Comparison of ENCODE assay signal across 8 mouse cellular contexts in genomic region chr13:113617338-113617890, GRCm38 (mm10). TPM values are rescaled to one million over a fixed set of nuclear protein-coding genes. Genes with fewer than 3 reads are reported as not detected.
DNase-seq lines count a peak whose midpoint lies in the region; ATAC-seq and TF ChIP-seq lines count a peak whose summit lies in the region.

No protein-coding gene starts in this region.

- peak overlapping the region; percentile 92 for H3K4me3 ChIP-seq in heart, adult 2 months
- peak overlapping the region; percentile 74 for H3K4me3 ChIP-seq in ES-Bruce4 (ENCODE audit: low read depth, low read length)
- peak overlapping the region; percentile 71 for H3K4me3 ChIP-seq in embryonic facial prominence, embryonic 13.5 days
- peak overlapping the region; percentile 80 for H3K4me3 ChIP-seq in midbrain, embryonic 11.5 days (ENCODE audit: low read depth, low read length)

- TF ChIP-seq EP300 in heart, adult 2 months (IDR thresholded peaks at IDR 0.05; ENCODE audit: insufficient read depth, low read depth, low read length) = no peak
- TF ChIP-seq EP300 in ES-Bruce4 (IDR thresholded peaks at IDR 0.05; ENCODE audit: insufficient read depth, low read depth, low read length) = no peak

- H3K4me1 ChIP-seq in heart, adult 2 months (ENCODE audit: control insufficient read depth, insufficient read depth, low read length) = peaks cover 18% of the 10 kb centered on the region
- H3K4me1 ChIP-seq in ES-Bruce4 (ENCODE audit: control insufficient read depth, insufficient read depth, low read length) = peaks cover 2% of the 10 kb centered on the region
- peaks cover 59% of the 10 kb centered on the region for H3K4me1 ChIP-seq in embryonic facial prominence, embryonic 13.5 days
- H3K4me1 ChIP-seq in midbrain, embryonic 11.5 days (ENCODE audit: control insufficient read depth, insufficient read depth, low read length) = peaks cover 51% of the 10 kb centered on the region

- H3K27ac ChIP-seq in heart, adult 2 months = peak overlapping the region; percentile 95
- no peak overlapping the region for H3K27ac ChIP-seq in ES-Bruce4 (ENCODE audit: insufficient read depth, low read length)
- H3K27ac ChIP-seq in embryonic facial prominence, embryonic 13.5 days = peak overlapping the region; percentile 93
- no peak overlapping the region for H3K27ac ChIP-seq in midbrain, embryonic 11.5 days (ENCODE audit: low read depth, low read length)

- H3K9me3 ChIP-seq in ES-Bruce4 (replicated peaks; ENCODE audit: control insufficient read depth, insufficient read depth, low read length, poor library complexity, severe bottlenecking) = no peaks in the 10 kb centered on the region
- no peaks in the 10 kb centered on the region for H3K9me3 ChIP-seq in embryonic facial prominence, embryonic 13.5 days
- no peaks in the 10 kb centered on the region for H3K9me3 ChIP-seq in midbrain, embryonic 11.5 days (ENCODE audit: control insufficient read depth, low read length)

- peak overlapping the region; percentile 94 for H3K9ac ChIP-seq in heart, adult 2 months (ENCODE audit: low read depth, low read length)
- peak overlapping the region; percentile 86 for H3K9ac ChIP-seq in ES-Bruce4 (ENCODE audit: low read depth, poor library complexity, severe bottlenecking)
- peak overlapping the region; percentile 95 for H3K9ac ChIP-seq in embryonic facial prominence, embryonic 13.5 days
- H3K9ac ChIP-seq in midbrain, embryonic 11.5 days (ENCODE audit: low read length) = peak overlapping the region; percentile 86

- WGBS in heart, adult 2 months = 7% methylated on average over 49 of the region's 49 CpGs
- WGBS in embryonic facial prominence, embryonic 13.5 days = 9% methylated on average over 49 of the region's 49 CpGs
- WGBS in midbrain, embryonic 11.5 days = 15% methylated on average over 49 of the region's 49 CpGs

- no peak for ATAC-seq in embryonic facial prominence, embryonic 13.5 days (ENCODE audit: insufficient number of reproducible peaks, insufficient read depth, low FRiP score, low TSS enrichment, low read depth)
- ATAC-seq in midbrain, embryonic 11.5 days (ENCODE audit: low FRiP score) = peak; percentile 10; the same call in 1 of the 2 replicates

- intact Hi-C loops in heart, adult 2 months (cut with DNase I) = loop anchor here (5.0 to 10.0 kb wide), 6 partner anchors 35 to 573 kb away; partner anchors contain the start of gene Gpx8
- intact Hi-C loops in heart, postnatal 25 days (cut with DNase I) = loop anchor here (5.0 kb wide), 5 partner anchors 45 to 350 kb away; no protein-coding TSS in a partner anchor

- H3K27me3 ChIP-seq in heart, adult 2 months (ENCODE audit: control insufficient read depth, insufficient read depth, low read length) = no peaks in the 10 kb centered on the region
- H3K27me3 ChIP-seq in ES-Bruce4 (ENCODE audit: control insufficient read depth, insufficient read depth, low read length, poor library complexity, severe bottlenecking) = no peaks in the 10 kb centered on the region
- no peaks in the 10 kb centered on the region for H3K27me3 ChIP-seq in embryonic facial prominence, embryonic 13.5 days
- no peaks in the 10 kb centered on the region for H3K27me3 ChIP-seq in midbrain, embryonic 11.5 days (ENCODE audit: control insufficient read depth, insufficient read depth, low read length)

- TF ChIP-seq POLR2A in heart, adult 2 months (IDR thresholded peaks at IDR 0.05; ENCODE audit: insufficient read depth, low read depth, low read length) = no peak
- no peak for TF ChIP-seq POLR2A in ES-Bruce4 (IDR thresholded peaks at IDR 0.05; ENCODE audit: insufficient read depth, low read length)

- DNase-seq in heart, adult 2 months = peak in 1 of 2 experiments; percentile 43
- DNase-seq in heart, postnatal 25 days (ENCODE audit: low spot score) = no peak
- DNase-seq in induced T-regulatory cell, adult 2 months (ENCODE audit: low read depth) = peak; percentile 68
- peak; percentile 93 for DNase-seq in midbrain, embryonic 11.5 days (ENCODE audit: low spot score, missing footprints)
- peak; percentile 43 to 52 for DNase-seq in thymus, postnatal 36 days
- DNase-seq in frontal cortex, postnatal 10 days (ENCODE audit: low spot score in 2 of 2) = no peak

- H3K79me2 ChIP-seq in heart, adult 2 months (replicated peaks; ENCODE audit: control insufficient read depth, insufficient read depth, low read length) = peaks cover 14% of the 10 kb centered on the region

- no peak for TF ChIP-seq CTCF in heart, adult 2 months (IDR thresholded peaks at IDR 0.05)
- TF ChIP-seq CTCF in ES-Bruce4 (IDR thresholded peaks at IDR 0.05; ENCODE audit: low read depth, low read length) = no peak

- peak overlapping the region; percentile 89 for H3K4me2 ChIP-seq in embryonic facial prominence, embryonic 13.5 days
- H3K4me2 ChIP-seq in midbrain, embryonic 11.5 days = peak overlapping the region; percentile 94

- peaks cover 5% of the 10 kb centered on the region; the same call in 1 of the 2 replicates for H3K36me3 ChIP-seq in heart, adult 2 months (ENCODE audit: control insufficient read depth, insufficient read depth, low read length)
- peaks cover 5% of the 10 kb centered on the region for H3K36me3 ChIP-seq in ES-Bruce4 (ENCODE audit: control insufficient read depth, insufficient read depth, low read length, poor library complexity, severe bottlenecking)
- H3K36me3 ChIP-seq in embryonic facial prominence, embryonic 13.5 days = no peaks in the 10 kb centered on the region
- no peaks in the 10 kb centered on the region for H3K36me3 ChIP-seq in midbrain, embryonic 11.5 days (ENCODE audit: control insufficient read depth, insufficient read depth, low read length)

RNA-seq across cellular contexts. Expression of gene Snx18, which starts 0.9 kb away (rescaled TPM):
- 10 to 100 TPM; 18.0 to 20.4 TPM for total RNA-seq in heart, adult 2 months (2021)
- 8.3 and 14.8 TPM in 2 replicates for polyA plus RNA-seq in heart, adult 2 months (2012; rRNA removed)
- total RNA-seq in heart, postnatal 25 days (2021) = 10 to 100 TPM; 22.6 to 23.6 TPM
- 36.7 and 42.4 TPM in 2 replicates for polyA plus RNA-seq in ES-Bruce4 (2011; ENCODE audit: insufficient read depth, insufficient read length, low read depth, missing spikeins)
- 23.2 and 25.5 TPM in 2 replicates for polyA plus RNA-seq in embryonic facial prominence, embryonic 13.5 days (2015; fragmentation: Nextera tagmentation; extraction: Ambion mirVana)
- polyA plus RNA-seq in midbrain, embryonic 11.5 days (2014; fragmentation: Nextera tagmentation; extraction: Ambion mirVana) = 18.1 and 20.1 TPM in 2 replicates

RNA-seq across cellular contexts. Expression of gene Hspb3, which starts 46.1 kb away (rescaled TPM):
- total RNA-seq in heart, adult 2 months (2021) = 10 to 100 TPM; 14.2 to 17.6 TPM
- polyA plus RNA-seq in heart, adult 2 months (2012; rRNA removed) = 19.6 and 35.9 TPM in 2 replicates
- 10 to 100 TPM; 18.4 to 22.7 TPM for total RNA-seq in heart, postnatal 25 days (2021)
- not detected in 2 replicates for polyA plus RNA-seq in ES-Bruce4 (2011; ENCODE audit: insufficient read depth, insufficient read length, low read depth, missing spikeins)
- 0.59 and 1.0 TPM in 2 replicates for polyA plus RNA-seq in embryonic facial prominence, embryonic 13.5 days (2015; fragmentation: Nextera tagmentation; extraction: Ambion mirVana)
- not detected in 2 replicates for polyA plus RNA-seq in midbrain, embryonic 11.5 days (2014; fragmentation: Nextera tagmentation; extraction: Ambion mirVana)

Comparison
In these comparisons a context has a peak if more than half of its experiments do, and no peak if none do; other contexts are left out.
1. DNase-seq: peak in induced T-regulatory cell, adult 2 months (single experiment), midbrain, embryonic 11.5 days (single experiment) and thymus, postnatal 36 days (2 of 2); none in heart, postnatal 25 days (single experiment) and frontal cortex, postnatal 10 days (0 of 2).
2. H3K27ac ChIP-seq: peak in heart, adult 2 months (single experiment) and embryonic facial prominence, embryonic 13.5 days (single experiment); none in ES-Bruce4 (single experiment) and midbrain, embryonic 11.5 days (single experiment).
3. RNA of gene Hspb3, which starts 46.1 kb away (polyA plus RNA-seq): 19.6 to 35.9 TPM in heart, adult 2 months; 0.59 to 1.0 TPM in embryonic facial prominence, embryonic 13.5 days, not detected in ES-Bruce4 and not detected in midbrain, embryonic 11.5 days; every median in the first group is over 10 times any median in the second.
4. Peak in every context shown above with its lines, with median percentiles within 50 percentile points of each other: H3K4me3 ChIP-seq and H3K9ac ChIP-seq.